Mouse (Mus musculus): ENCODE data around the gene Map3k3.
"Not testable (repeated sequence)": the region's sequence is repeated elsewhere in the genome, so short reads cannot be mapped to it uniquely, and the experiment has no call there.

Gene Map3k3

DNA sequence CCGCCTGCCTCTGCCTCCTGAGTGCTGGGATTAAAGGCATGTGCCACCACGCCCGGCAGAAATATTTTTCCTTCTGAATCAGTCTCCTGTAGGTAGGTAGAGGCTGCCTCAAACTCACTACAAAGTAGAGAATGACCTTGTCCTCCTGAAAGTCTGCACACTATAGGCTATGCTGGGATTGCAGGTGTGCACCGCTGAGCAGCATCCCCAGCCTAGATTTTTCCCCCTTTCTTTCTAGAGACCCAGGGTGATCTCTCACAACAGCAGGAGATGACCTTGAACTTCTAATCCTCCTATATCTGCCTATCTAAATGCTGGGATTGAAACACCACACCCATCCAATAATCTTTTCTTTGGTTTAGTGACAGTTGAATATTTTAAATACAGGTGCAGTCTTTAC, 102.9 kb downstream of the Map3k3 start:
- no peak for DNase-seq (ENCODE audit: extremely low read depth, insufficient read length, low spot score)

- DNase-seq (ENCODE audit: extremely low read depth, insufficient read length, low spot score) = no peak
Measured at GRCm38 (mm10) chr11:106191716-106192115, 107.3 kb downstream of the Map3k3 start.

- no peak for DNase-seq (ENCODE audit: extremely low read depth, insufficient read length, low spot score)
Measured at GRCm38 (mm10) chr11:106192241-106192640, 107.8 kb downstream of the Map3k3 start.

DNA sequence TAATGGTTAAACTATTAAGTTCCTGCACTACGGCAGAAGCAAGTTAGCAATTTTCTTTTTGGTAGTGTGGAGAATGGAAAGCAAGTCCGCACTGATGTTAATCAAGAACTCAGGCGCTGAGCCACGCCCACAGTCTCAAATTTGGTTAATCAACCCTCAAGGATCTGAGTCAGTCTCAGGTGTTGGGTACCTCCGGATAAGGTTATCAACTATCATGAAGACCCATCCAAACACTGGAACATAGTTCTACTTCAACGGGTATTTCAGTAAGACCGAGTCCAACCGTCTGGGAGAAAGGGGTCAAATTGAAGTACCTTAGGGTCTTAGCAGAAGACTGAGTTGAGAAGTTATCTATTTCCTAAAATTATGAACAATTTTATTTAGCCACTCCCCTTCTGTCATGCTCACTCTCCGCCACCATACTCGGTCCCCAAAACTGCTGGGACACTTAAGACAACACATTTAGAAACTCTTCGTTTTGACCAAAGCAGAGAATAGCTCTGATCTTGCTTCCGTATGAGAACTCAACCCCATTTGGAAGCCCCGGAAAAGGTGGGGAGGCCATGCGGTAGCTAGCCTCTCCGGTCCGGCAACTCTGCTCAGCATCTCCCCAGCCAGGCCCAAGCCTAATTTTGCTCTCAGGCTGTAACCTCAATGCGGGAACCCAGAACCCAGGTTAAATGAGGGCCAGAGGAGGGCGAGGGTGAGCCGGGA, 108.4 kb downstream of the Map3k3 start:
- no peak for DNase-seq (ENCODE audit: extremely low read depth, insufficient read length, low spot score)

GRCm38 (mm10) chr11:106193371-106194154, 109.2 kb downstream of the Map3k3 start:
- peak; percentile 99 for DNase-seq (ENCODE audit: extremely low read depth, insufficient read length, low spot score)

DNA sequence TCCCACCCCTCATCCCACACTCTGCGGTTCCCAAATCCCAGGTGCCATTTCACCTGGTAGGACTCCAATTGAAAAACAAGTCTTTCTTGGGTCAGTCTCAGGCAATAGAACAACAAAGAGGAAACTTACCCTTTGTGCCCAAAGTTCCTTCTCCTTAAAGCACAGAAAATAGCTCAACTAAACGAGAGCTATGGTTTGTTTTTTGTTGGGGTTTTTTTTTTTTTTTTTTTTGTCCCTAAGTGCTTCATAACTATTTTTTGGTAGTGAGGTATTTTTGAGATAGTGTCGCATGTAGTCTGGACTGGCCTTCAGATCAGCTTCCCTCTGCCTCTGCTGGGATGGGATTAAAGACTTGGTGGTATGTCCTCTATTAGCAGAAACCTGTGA, 109.7 kb downstream of the Map3k3 start:
- no peak for DNase-seq (ENCODE audit: extremely low read depth, insufficient read length, low spot score)

DNA sequence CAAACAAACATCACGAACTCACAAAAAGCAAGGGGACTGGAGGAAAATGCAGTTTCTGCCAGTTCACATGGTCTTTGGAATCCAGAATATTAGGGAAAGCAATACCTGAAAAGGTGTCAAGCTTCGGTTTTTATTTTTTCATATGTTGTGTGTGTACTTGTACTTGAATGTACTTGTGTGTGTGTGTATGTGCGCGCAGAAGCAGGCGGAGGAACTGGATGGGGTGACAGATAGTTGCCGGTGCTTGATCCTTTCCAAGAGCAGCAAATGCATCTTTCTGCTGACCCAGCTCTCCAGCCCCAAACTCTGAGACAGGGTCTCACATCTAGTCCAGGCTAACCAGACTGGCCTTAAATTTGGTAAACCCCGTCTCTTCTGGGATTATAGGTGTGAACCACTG, 110.5 kb downstream of the Map3k3 start:
- DNase-seq (ENCODE audit: extremely low read depth, insufficient read length, low spot score) = no peak

DNA sequence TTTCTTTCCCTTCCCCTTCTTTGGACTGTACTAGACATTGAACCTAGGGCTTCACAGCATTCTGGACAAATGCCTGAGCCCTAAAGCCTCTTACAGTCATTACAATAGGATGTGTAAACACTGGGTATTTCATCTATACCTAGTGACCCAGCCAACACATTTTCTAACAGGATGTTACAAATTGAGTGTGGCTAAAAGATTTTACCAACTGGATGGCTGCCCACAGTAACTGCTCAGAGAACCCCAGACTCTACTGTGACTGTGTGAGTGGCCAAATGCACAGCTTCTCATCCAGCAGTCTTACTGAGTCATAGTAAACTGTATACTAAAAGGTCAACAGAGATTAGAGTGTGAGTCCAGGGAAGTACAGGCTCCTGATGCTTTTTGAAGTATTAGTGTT, 110.9 kb downstream of the Map3k3 start:
- no peak for DNase-seq (ENCODE audit: extremely low read depth, insufficient read length, low spot score)

- no peak for DNase-seq (ENCODE audit: extremely low read depth, insufficient read length, low spot score)
Measured at GRCm38 (mm10) chr11:106198277-106198676, 113.9 kb downstream of the Map3k3 start.

DNA sequence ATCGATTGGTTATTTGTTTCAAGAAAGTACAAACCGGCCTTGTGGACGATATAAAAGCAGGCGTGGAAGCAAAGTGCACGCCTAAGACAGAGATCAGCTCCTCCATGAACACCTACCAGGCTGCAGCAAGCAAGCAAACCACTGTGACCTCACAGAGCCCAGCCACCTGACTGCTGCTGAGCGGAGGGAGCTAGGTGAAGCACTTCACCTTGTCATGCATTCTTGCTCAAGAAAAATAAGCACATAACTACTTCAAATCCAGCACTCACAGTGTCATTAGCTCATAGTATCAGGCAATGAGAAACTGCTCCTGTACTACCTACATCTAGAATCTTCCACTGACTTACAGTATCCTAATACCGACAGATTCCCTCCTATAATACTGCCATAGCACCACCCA, 115.6 kb downstream of the Map3k3 start:
- DNase-seq (ENCODE audit: extremely low read depth, insufficient read length, low spot score) = not testable (repeated sequence)

DNA sequence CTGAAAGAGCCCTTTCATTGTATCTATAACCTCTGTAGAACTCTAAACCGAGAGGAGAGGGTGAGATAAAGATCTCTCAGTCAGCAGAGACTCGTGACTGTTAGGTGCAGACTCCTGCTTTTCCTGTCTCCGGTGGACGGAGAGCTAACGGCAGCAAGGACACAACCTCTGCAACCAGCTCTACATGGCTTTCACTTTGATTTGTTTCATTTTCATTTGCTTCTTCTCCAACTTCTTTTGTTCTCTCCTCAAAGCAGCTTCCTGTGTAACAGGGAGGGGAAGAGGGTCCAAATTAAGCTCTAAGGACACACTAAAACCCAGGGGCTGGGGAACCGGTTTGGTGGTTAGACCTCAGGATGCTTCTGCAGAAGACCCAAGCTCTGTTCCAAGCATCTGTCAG, 116.3 kb downstream of the Map3k3 start:
- DNase-seq (ENCODE audit: extremely low read depth, insufficient read length, low spot score) = no peak

DNA sequence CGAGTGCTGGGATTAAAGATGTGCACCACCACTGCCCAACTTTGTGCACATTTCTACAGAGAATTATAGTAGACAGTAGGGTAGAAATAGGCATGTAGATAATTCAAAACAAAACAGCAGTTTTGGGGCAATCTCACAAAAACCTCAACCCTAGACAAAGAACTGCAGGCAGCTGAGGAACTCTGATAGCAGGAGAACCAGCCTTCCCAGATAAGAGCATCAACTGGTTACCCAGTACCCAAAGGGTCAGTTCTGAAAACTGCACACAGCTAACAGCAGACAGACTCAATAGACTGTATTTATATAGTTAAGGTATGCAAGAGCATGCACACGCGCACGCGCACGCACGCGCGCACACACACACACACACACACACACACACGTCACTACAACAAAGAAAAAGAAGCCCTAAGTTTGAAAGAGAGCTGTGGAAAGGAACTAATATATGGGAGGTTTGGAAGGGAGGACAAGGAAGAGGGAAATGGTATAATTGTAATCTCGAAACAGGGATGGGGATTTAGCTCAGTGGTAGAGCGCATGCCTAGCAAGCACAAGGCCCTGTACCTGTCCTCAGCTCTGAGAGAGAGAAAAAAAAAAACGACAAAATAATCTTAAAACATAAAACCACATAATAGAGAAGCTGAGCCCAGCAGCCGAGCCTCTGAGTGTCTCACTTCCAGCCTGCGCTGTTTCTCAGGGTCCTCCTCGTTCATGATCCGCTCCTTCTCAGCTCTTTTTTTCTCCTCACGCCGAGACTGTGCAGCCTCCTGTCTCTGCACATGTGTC, 117.1 kb downstream of the Map3k3 start:
- no peak for DNase-seq (ENCODE audit: extremely low read depth, insufficient read length, low spot score)

DNA sequence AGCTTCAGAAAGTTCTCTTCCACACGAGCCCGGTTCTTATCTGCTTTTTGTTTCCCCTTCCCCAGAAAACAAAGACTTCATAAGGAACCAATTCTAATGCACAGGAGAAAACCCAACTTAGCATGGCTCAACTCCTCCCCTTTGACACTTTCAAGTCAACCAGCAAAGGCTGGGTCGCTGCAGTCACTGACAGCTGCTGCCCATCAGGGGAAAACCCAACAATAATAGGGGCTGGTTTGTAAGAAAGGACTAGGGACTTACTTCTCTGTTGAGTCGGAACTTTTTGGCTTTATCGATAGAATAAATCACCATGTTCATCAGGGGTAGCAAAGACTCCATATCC, 117.7 kb downstream of the Map3k3 start, which contains the start of gene Strada:
Gene Strada (minus strand): TSS at position 46 of the 343 bp plus-strand sequence.
- no peak for DNase-seq (ENCODE audit: extremely low read depth, insufficient read length, low spot score)
